Mouse (Mus musculus): Measurements from ENCODE around the gene Erc2.
"Not testable (repeated sequence)": the region's sequence is repeated elsewhere in the genome, so short reads cannot be mapped to it uniquely, and the experiment has no call there.

Erc2 gene

DNA sequence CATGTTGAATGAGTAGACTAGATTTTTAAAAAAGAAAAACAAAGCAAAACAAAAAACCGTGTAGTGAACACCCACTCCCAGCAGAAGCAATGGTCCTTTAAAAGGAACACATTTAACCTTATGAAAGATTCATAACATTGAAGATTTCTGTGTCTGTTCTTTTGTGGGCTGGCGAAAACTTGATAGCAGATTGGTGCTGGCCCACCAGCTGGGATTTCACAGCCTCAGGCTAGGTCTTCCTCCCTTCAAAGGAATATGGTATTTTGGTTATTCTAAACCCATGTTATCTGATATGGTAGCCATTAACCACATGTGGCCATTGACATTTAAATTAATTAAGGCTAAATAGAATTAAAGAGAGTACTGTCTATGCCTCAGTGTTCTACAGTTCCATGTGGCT lies 205.9 kb downstream of the Erc2 start:
- in situ Hi-C loops (cut with MboI, MseI), result no loop called here

GRCm38 (mm10) chr14:27832196-27832595 lies 210.0 kb downstream of the Erc2 start:
- in situ Hi-C loops (cut with MboI, MseI), result no loop called here

DNA sequence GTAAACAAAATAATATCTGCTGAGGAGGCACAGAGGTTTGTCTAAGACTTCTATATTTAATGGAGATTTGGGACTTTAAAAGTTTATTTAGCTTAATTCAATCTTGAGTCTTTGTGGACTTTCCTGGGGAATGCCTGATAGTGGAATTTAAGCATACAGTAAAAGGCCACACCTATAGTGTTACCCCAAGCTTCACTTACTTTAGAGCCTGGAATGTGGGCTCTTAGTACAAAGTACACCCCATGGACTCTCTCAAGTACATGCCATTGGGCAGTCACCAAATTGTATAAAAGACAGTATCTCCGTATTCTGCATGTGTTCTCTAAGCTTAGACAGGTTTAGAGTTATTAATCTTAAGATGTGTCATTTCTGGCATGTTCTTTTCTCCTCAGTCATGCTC lies 213.1 kb downstream of the Erc2 start:
- in situ Hi-C loops (cut with MboI, MseI), result no loop called here

DNA sequence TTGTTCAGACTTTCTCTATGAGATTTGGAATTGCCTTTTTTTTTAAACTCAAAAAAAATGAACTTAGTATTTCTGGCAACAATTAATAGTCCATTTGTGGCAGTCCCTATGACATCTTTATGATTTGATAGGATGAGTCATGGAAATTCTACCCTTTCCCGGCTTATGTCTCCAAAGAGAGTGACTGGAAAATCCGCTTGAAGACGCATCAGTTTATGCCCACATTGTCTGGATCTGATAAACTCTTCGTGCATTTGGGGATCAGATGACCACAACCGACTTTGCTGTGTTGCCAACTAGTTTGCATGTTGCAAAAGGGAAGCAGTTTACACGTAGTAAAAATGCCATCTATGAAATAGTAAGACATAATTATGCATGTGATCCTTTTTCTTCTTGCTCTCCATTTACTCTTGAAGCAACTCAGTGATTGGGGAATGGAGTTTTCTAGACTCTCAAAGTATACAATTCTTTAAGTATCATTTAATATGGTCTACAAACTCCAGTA lies 215.4 kb downstream of the Erc2 start:
- in situ Hi-C loops (cut with MboI, MseI), result no loop called here

DNA sequence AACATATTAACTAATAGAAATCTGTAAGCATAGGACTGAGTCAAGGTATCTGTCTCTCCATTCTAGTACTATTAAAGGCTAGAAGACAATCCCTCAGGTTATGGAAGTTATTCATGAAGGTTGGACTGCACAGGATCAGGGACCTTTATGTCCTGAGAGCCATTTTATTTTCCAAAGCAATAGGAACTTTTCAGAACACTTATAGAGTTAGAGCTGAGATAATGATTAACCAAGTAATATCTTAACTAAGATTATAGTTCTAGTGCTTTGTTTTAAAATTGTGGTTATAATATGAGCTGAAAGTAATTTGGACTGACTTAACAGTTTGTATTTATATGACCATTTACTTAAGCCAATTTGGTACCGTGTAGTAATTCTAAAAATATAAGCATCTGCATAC lies 217.9 kb downstream of the Erc2 start:
- in situ Hi-C loops (cut with MboI, MseI), result no loop called here

DNA sequence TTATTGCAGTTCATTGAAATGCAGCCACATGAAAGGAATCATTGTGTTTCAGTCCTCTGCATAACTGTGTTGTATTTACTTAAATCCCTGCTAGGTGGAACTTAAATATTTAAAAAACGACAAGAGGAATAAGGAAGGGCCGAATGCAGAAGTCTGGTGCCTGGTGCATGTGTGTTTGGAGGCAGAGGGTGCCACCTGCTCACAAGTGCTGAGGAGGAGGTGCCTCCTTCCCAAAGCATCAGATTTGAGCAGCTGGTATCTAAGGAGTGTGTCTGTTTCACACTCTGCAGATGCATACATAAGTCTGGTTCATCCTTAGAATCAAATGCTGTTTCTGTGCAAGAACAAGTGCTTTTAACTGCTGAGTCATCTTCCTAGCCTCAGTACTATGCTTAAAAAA lies 224.6 kb downstream of the Erc2 start:
- in situ Hi-C loops (cut with MboI, MseI), result no loop called here

- in situ Hi-C loops (cut with MboI, MseI), result no loop called here
Measured at GRCm38 (mm10) chr14:27847291-27847690, 225.1 kb downstream of the Erc2 start.

DNA sequence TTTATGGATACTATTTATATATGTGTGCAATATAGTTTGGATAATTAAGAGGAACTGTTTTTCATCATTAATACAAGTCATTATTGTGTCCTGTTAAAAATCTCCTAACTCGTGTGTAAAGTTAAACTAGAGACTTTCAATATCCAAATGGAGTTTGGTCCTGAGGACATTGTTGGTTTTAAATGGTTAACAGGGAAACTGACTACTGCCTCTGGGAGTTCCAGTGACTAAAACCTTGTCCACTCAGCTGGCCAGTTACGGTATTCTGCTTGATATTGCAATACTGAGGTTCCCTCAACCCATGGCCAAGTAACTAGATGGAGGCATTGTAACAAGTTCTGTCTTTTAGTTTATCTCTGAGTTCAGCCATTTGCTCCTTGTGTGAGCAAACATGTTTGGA lies 229.0 kb downstream of the Erc2 start:
- in situ Hi-C loops (cut with MboI, MseI), result no loop called here

DNA sequence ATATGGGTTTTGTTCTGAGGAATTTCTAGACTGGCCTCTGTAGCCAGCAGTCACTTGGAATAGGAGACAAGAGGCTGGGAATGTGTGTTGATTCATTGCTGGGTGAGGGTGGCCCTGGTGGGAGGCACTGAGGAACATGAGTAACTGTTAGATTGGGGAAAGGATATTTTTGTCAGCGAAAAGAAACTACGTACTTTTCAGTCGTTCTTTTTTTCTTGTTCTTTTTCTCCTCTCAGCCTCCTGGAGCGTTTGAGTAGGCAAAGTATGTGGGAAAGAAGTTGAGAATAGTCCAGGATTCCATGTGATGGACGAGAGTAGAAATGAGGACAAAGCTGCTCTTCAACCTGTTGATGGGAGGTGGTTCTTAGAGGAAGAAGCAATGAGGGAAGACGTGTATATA lies 230.4 kb downstream of the Erc2 start:
- in situ Hi-C loops (cut with MboI, MseI), result no loop called here

DNA sequence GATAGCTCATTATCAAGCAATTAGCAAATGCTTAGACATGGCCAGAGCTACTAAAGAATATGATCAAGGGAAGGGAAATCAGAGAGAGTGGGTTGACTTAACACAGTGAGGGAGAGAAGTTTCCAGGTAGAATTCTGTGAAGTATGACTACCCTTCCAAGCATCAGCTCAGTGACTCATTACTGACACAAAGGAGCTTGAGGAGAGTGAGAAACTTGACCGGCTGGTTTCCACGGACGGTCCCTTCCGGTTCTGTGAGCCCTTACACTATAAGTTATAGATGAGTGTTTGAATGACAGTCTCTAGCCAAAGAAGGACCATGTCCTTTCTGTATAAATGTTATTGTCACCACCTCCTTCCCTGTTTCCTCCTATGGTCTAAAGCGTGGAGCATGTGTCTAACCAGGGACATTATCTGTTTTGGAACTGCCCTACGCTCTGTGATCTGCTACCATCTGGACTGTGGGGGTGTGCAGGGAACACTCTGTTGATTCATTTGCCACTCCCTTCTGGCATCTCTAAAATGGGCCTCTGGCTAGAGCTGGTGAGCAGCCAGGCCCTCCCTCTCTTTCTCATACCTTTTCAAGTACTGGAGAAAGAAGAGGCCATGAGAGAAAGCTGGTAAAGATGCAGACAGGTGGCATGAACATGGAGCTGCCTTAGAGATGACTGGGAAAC lies 238.3 kb downstream of the Erc2 start:
- in situ Hi-C loops (cut with MboI, MseI), result no loop called here

GRCm38 (mm10) chr14:27862299-27862698 lies 240.1 kb downstream of the Erc2 start:
- in situ Hi-C loops (cut with MboI, MseI), result no loop called here

GRCm38 (mm10) chr14:27867386-27867785 lies 245.2 kb downstream of the Erc2 start:
- in situ Hi-C loops (cut with MboI, MseI), result no loop called here

- in situ Hi-C loops (cut with MboI, MseI), result no loop called here
Measured at GRCm38 (mm10) chr14:27873619-27874018, 251.4 kb downstream of the Erc2 start.

- in situ Hi-C loops (cut with MboI, MseI), result no loop called here
Measured at GRCm38 (mm10) chr14:27875991-27876411, 253.8 kb downstream of the Erc2 start.

DNA sequence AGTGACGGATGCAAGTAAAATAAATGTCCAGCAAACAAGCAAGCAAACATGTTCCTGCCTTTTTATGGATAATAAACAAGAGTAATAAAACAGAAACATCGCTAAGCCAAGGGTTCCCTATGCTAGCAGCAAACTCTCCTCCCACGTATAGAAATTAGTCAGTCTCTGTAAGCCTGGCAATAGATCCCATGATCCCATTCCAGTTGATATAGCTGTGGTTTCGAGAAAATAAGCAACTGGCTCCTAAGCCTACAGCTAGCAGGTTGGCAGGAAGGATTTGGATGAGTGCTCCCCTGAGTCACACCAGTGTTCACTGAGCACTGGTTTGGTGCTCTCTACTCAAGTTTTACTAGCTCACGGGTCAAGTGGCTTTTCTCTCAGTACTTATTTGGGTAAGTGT lies 259.7 kb downstream of the Erc2 start:
- in situ Hi-C loops (cut with MboI, MseI), result no loop called here

DNA sequence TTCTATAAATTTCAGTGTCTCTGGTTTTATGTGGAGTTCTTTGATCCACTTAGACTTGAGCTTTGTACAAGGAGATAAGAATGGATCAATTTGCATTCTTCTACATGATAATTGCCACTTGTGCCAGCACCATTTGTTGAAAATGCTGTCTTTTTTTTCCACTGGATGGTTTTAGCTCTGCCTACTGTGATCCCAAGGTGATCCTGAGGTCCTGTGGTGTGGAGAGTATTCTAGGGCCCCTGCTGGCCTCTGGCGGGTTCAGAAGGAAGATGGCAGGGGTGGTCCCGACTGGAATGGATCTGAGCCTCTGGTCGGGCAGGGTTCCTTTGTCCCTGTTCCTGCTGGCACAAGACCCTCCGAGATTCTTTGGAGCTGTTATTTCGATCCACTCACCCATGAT lies 264.1 kb downstream of the Erc2 start:
- in situ Hi-C loops (cut with MboI, MseI), result not testable (repeated sequence)

GRCm38 (mm10) chr14:27887488-27887887 lies 265.3 kb downstream of the Erc2 start:
- in situ Hi-C loops (cut with MboI, MseI), result no loop called here

- in situ Hi-C loops (cut with MboI, MseI), result no loop called here
Measured at GRCm38 (mm10) chr14:27889650-27890049, 267.4 kb downstream of the Erc2 start.

DNA sequence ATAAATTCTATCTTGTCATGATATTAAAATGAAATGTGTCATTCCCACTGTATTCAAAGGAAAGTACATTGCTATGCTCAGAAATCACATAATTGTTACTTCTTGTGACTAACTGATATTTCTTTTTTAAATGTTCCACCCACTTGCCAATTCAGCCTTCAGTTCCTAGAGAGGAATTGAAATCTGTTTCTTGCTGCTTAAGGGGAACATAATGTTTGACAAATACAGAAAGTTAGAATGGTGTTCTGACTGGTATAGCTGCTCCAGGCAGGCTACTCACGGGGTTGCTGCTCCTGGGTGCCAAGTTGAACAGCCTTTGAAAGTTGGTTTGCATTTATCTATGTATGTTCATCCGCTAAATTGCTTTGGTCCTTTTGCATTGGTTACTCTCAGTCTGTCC lies 270.2 kb downstream of the Erc2 start:
- in situ Hi-C loops (cut with MboI, MseI), result no loop called here

DNA sequence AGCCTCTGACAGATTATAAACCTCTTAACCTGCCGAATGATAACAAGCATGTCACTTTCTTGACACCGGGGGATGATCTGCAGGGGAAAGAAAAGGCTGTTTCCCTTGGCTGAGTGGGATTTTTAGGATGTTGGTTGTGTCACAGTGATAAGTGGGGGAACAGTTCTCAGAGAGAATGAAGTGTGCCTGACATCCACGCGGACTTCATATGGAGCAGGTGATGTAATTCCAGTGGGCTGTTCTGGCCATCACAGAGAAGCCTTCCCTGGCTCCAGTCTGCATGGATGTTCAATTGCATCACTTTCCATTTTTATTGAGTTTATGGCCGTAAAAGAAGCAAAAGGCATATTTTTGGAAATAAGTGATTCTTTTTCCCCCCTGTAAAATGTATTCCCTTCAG lies 279.5 kb downstream of the Erc2 start:
- in situ Hi-C loops (cut with MboI, MseI), result no loop called here

GRCm38 (mm10) chr14:27921656-27922373 lies 299.6 kb downstream of the Erc2 start:
- in situ Hi-C loops (cut with MboI, MseI), result no loop called here

GRCm38 (mm10) chr14:27927369-27927768 lies 305.1 kb downstream of the Erc2 start:
- in situ Hi-C loops (cut with MboI, MseI), result no loop called here

GRCm38 (mm10) chr14:27933533-27933932 lies 311.3 kb downstream of the Erc2 start:
- in situ Hi-C loops (cut with MboI, MseI), result no loop called here
